Mouse (Mus musculus) left cerebral cortex, postnatal 14 days (tissue): ENCODE results near the gene Pi4kb. TPM values are rescaled to one million over a fixed set of nuclear protein-coding genes. Genes with fewer than 3 reads are reported as not detected.
"Not testable (repeated sequence)": the region's sequence is repeated elsewhere in the genome, so short reads cannot be mapped to it uniquely, and the experiment has no call there.

Experiments
- DNase-seq, 2 experiments: peaks; one replicate each; pipeline ENCODE4 v3.0.0; 2021 to 2022; ENCODE audit warnings: low spot score in 2 of 2, mixed read lengths in 1 of 2
- intact Hi-C: fragments of 180-260 bp; cut with DNase I; formaldehyde crosslinking; loops from one replicate; pipeline ENCODE4 v1.15.1; 2025
- total RNA-seq, 2 experiments: library from RNA; stranded (reverse); gene quantifications; 2 replicates each; pipeline ENCODE4 v1.2.3; 2021

The Pi4kb gene
- total RNA-seq, 2 experiments from 2014 or later: 49.8 to 52.0 TPM

DNA sequence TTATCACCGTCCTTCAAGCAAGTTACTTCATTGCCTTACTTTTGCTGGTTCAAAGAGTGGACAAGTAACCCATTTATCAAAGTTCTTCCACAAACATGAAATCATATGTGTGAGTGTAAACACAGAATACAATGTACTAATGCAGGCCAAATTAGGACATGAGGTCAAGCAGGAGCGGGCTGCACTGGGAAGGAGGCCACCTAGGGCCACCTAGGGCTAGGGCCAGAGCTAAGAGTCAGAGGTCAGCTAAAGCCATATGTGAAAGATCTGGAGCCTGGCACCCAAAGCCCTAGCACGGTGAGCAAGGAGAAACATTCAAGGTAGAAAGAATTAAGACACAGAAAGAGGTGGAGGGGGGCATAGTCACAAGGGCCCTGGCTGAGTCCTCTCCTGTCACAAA is 38.5 kb downstream of the Pi4kb start:
- DNase-seq: no peak
- intact Hi-C loops: no loop called here

DNA sequence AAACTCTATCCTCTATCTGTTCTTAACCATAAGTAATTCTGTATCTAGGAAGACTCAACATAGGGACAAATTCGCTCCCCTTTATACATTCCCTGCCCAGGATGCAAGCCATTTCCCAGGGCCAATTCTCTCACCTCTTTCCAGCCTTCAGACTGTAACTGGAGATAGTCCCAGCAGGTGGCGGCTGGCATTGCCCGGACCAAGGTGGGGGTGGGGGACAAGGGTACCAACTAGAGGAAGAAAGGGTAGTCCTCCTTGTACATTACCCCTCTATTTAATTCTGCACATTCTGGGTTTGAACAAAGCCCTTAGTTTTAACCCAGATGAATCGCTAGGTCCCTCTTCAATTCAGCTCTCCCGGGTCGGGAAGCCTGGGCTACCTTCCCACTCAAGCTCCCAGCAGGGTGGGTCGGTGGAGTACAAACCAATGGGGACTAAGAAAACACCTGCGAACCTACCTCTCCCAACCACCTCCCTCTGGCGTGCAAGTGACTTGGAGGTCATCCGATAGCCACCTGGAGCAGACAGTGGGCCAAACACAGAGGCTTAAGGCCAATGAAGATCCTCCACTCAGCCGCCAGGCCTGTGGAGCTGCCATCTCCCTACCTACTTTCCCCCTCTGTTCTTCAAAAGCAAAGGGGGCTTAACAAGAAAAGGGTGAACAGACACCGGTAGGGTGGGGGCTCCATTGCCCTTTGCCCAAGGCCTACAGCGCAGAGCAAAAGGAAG is 39.3 kb downstream of the Pi4kb start:
- intact Hi-C loops: no loop called here
- no peak for DNase-seq

DNA sequence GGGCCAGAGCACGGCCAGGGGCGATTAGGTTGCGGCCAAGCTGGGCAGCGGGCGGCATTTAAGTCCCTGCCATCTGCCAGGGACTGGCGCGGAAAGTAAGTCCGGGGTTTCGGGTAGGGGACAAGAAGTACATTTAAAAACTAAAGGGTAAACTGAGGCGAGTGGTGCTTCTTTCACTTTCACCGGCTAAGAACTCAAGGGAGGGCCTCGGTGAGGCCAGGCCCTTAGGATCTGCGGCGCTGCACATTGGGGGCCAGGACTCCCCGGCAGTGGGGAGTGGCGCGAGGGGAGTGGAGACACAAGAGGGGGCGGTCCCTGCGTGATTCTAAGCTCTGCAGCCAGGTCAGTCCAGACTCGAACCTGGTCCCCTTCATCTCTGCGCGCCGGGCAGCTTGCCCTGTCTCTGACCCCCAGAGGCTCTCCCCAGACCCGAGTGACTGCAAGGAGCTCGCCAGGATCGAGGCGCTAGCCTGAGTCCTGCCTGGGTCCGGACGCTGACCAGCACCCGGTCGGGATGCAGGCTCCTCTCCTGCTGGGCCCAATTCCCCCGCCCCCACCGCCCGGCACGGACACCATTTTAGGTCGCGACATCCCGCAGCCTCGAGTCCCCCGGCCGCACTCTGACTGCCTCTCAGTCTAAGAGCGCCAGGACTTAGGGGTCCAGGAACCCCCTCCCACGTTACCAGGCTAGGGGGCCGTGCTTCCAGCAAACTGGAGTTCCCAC is 40.1 kb downstream of the Pi4kb start:
- intact Hi-C loops: no loop called here

DNA sequence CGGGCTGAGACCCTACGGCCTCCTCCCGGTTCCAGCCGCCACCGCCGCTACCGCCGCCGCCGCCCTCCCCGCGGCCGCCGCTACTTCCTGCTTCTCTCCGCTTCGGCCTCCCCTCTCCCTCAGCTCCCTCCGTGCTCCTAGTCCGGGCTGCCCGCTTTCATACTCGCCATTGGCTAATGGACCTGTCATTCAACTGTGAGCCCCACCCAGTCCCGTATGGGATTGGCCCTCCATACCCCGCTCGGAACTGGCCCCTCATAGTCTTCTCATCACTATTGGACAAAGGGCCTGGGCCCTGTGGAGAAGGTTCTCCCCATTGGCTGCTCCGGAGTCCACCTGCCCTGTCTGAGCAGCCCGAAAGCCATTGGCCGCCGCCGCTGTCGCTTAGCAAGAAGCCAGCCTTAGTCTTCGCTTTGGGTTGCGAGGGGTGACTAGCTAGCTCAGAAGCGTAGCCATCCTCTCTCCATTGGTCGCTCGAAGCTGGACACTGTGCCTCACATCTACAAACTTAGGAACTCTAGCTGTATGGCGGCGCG is 40.9 kb downstream of the Pi4kb start, which contains the start of gene Zfp687:
Gene Zfp687 (minus strand): TSS at position 112 of the 536 bp plus-strand sequence.
- intact Hi-C loops: no loop called here
- DNase-seq: peak; percentile 100

More for the DNA sequence above, 40.1 kb downstream of the Pi4kb start:
- DNase-seq: peak in 1 of 2 experiments; percentile 30

DNA sequence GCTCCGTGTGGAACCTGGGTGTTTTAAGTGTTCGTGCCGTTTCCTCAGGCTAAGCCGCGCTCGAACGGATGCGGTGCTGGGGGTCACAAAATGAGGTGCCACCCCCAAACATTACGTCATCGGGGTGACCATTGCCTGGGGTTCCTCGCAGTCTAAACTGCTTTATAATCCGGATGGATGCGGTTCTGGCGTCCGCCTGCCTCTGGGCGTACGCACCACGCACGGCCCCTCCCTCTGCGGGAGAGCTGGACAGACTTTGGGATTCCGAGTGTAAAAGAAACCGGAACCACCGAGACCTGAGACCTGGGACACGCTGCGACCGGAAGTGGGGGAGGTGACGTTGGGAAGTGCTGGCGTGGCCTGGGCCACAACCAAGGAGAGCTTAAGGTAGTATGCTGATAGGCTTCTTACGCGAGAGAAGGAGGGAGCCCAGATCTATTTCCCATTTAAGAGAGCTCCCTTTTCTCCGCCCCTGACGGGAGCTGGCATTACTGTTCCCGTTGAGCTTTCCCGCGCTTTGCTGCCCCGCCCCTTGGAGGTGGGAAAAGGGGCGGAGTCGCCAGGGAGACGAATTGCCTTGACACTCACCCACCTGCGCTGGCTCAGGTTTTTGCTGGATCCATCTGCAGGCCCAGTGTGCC is 41.5 kb downstream of the Pi4kb start:
- intact Hi-C loops: no loop called here
- peak; percentile 91 to 96 for DNase-seq

DNA sequence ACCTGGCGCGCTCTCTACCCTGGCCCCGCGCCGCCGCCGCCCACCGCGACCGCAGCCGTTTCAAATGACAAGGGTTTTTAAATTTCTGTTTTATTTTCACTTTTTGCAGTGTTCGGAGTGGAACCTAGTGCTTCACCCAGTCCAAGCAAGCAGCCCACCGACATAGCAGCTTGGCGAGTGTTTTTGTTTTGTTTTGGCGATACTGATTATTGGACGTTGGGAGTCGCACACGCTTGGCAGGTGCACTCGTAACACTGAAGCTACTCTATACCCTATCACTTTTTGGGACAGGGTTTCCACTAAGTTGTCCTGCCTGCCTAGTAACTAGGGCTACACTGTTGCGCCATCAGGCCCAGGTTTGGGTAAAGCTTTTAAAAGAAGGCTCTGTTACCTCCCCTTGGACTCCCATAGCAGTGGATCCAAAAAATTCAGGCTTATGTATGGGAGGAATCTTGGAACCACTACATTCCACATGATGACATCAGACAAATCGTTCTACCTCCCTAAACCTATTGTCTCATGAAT is 42.1 kb downstream of the Pi4kb start:
- no peak for DNase-seq
- intact Hi-C loops: no loop called here

DNA sequence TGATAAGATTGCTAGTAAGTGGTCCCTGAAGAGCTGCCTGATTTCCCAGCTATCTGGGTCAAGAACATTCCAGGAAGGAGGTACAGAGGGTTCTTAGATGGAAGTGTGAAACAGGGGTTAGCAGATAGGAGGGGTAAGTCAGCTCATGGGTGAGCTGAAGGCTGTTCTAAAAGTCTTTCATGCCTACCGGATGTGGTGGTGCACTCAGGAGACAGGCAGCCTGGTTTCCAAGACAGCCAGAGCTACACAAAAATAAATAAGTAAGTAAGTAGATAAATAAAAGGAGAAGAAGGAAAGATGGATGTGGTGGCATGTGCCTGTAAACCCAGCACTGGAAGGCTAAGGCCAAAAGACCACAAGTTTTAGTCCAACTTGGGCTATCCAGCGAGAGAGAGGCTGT is 44.2 kb downstream of the Pi4kb start:
- no peak for DNase-seq
- intact Hi-C loops: no loop called here

DNA sequence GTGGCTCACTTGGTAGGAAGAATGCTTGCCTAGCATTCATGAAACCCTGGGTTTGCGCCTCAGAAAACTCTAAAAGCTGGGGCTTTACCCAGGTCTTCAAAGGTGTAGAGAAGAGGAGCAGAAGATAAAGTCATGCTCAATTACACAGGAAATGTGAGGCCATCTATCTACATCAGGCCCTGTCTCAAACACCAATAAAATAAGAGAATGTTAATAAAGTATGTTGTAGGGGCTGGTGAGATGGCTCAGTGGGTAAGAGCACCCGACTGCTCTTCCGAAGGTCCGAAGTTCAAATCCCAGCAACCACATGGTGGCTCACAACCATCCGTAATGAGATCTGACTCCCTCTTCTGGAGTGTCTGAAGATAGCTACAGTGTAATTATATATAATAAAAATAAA is 46.4 kb downstream of the Pi4kb start:
- intact Hi-C loops: not testable (repeated sequence)

DNA sequence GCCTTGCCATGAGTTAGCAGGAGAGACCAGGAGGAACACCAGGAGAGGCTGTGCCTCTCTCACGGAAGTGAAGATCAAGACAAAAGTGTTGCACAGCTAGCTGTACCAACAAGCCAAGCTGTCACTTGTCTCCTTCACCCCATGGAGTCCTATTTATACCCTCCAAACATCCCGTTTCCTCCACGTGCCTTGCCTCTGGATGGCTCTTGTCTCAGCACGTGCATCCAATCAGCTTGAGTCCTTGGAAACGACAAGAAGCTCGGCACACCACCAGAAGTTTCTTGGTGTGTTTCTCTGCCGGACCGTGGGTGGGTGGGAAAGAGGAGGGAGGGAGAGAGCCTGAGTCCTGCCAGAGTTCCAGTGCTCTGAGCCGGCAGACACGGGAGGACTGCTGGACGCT is 50.0 kb downstream of the Pi4kb start:
- intact Hi-C loops: no loop called here
- peak; percentile 32 to 87 for DNase-seq

More for the DNA sequence above, 46.4 kb downstream of the Pi4kb start:
- not testable (repeated sequence) for DNase-seq

DNA sequence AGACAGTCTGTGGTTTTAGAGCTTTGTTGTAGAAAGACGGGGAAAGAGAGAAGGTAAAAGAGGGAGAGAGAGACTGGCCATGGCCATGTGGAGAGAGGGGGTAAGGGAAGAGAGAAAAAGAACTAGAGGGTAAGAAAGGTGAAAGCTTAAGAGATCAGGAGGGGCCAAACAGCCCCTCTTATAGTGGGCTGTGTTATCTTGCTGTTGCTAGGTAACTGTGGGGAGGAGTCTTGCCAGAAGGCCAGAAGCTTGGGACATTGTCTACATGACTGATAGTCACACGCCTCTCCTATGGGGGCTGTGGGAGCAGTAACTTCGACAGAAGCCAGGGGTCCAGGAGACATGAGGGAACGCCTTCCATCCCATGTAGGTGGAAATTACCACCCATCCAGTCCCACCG is 50.7 kb downstream of the Pi4kb start:
- intact Hi-C loops: no loop called here
- DNase-seq: no peak

DNA sequence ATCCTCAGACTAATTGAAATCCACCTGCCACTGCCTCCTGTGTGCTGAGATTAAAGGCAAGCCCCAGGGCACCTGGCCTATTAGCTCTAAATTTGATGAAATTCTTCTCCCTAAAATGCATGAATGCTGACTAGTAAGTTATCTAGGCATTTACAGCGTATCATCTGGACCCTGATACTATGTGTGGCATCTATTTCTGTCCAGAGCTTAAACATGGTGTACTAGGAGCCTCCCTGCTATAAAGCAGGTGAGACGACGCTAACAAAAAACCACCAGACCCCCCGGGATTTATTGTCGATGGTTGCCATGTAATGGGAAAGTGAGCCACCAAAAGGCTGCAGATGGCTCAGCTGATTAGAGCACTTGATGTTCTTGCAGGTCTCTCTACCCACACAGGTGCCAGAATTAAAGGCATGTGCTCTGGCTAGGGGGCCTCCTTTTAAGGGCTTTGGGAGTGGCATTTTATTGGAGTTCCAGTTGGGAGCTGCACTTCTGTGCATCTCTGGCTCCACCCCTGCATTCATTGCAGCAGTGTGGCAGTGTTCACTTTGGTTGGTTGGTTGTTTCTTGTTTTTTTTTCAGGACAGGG is 52.6 kb downstream of the Pi4kb start:
- DNase-seq: peak in 1 of 2 experiments; percentile 52
- intact Hi-C loops: no loop called here

DNA sequence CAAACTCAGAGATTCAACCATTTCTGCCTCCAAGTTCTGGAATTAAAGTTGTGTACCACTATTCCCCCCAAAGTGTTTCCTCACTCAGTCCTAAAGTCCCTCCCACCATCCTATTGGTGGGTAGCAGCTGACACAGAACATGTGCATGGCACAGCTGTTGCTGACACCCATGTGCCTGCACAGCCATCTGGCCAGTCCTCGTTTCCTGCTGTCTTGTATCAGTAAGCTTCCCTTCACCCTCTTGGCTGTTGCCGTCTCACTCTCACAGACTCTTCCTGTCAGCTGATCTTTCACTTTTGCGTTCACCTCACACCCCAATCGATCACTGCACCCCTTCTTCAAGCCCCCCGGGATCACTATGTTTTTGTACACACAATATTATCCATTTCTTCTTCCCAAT is 53.2 kb downstream of the Pi4kb start:
- intact Hi-C loops: no loop called here
- peak; percentile 63 to 70 for DNase-seq

DNA sequence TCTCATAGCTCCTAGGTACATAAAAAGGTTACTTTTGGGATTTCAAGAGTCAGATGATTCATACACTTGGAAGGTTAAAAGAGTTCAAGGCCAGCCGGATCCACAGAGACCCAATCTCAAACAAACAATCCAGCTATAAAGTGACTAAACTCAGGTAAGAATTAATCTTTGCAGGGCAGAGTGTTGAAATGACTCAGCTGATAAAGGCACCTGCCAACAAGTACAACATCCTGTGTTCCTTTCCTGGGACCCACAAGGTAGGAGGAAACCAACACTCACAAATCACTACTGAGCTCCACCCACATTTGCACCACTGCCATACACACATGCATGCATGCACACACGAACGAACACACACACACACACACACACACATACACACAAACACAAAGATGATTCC is 54.1 kb downstream of the Pi4kb start:
- intact Hi-C loops: no loop called here
- no peak for DNase-seq

DNA sequence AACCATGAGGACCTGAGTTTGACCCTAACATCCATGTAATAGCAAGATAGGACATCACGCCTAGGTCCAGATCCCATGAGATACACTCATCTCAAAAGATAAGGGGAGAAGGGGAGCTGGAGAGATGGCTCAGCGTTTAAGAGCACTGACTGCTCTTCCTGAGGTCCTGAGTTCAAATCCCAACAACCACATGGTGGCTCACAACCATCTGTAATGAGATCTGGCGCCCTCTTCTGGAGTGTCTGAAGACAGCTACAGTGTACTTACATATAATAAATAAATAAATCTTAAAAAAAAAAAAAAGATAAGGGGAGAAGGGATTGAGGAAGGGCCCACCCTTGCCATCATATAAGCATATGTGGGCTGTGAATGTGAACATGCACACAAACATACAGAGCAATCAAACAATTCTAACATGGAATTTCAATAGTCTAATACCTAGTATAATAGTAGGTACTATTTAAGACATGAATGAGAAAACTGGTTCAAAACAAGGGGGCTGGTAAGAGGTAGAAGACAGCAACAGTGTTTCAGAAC is 54.8 kb downstream of the Pi4kb start:
- intact Hi-C loops, DNase-seq: not testable (repeated sequence)

DNA sequence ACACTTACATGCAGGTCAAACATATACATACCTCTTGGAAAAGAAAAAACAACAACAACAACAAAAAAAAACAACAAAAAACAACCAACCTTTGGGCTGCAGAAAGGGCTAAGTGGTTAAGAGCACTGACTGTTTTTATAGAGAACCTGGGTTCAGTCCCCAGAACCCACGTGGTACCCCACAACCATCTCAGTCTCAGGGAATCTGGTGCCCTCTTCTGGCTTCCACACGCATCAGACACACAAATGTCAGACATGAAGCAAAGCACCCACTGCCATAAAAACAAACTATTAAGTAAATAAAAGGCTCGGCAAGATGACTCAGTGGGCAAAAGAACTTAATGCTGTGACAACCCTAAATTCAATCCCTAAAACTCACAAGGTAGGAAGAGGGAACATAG is 55.4 kb downstream of the Pi4kb start:
- intact Hi-C loops: no loop called here
- DNase-seq: no peak

DNA sequence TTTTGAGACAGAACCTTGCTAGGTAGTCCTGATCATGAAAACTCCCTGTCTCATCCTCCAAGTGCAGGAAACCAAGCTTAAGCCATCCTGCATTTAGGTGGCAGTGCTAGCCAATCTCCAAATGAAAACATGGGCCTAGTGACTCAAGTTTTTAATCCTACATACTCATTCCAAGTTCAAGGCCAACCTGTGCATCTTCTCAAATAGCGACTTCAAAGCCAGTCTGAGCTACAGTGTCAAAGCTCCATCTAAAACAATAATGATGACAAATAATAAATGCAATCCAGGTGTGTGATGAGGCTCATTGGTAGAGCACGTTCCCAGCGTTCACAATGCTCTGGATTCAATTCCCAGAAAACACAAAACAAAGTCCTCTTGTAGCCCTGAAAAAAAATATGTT is 67.1 kb downstream of the Pi4kb start:
- intact Hi-C loops: no loop called here
- no peak for DNase-seq

DNA sequence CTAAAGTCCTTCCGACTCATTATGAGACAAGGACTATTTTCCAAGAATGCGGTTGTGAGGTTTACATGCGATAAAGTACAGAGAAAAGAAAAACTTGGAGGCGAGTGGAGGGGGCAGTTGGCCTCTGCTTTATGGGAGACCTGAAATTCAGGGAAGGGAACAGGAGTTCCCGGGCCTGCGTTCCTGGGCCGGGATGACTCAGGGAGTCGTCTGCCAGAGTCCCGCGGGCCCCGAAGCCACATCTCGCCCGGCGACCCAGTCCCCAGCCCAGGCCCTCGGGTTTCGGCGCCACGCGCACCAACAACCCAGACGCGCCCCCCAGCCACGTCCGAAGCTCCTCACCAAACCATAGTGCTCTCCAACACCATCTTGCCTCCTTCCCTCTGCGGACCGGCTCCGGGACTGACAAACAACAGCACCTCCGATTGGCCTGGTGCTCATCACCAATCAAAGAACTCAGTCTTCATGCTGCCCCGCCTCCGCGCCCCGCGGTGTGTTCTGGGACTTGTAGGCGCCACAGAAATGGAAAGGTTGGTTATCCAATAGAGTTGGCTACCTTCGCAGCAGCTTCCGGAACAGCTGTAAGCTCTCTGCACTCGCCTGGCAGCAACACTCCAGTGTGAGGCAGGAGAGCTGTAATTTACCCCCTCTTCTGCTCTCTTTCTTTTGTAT is 67.8 kb downstream of the Pi4kb start, which contains the start of gene Psmd4:
Gene Psmd4 (minus strand): TSS at position 449 of the 672 bp plus-strand sequence.
- peak; percentile 98 to 99 for DNase-seq
- intact Hi-C loops: no loop called here

DNA sequence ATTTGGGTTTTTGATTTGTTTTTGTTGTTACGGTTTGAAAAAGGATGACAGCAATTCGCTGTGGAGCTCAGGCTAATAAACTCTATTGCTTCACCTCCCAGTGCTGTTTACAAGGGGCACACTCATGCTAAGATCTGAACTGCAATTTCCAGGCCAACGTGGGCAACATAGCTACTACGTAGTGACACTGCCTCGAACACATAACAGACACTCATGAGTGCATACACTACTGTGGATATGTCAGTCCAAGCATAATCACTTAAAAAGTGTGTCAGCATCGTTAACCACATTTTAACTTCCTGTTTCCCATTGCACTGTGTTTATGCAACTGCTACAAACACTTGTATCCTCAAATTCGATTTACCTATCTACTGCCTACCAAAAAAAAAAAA is 68.3 kb downstream of the Pi4kb start:
- intact Hi-C loops: no loop called here
- DNase-seq: no peak

DNA sequence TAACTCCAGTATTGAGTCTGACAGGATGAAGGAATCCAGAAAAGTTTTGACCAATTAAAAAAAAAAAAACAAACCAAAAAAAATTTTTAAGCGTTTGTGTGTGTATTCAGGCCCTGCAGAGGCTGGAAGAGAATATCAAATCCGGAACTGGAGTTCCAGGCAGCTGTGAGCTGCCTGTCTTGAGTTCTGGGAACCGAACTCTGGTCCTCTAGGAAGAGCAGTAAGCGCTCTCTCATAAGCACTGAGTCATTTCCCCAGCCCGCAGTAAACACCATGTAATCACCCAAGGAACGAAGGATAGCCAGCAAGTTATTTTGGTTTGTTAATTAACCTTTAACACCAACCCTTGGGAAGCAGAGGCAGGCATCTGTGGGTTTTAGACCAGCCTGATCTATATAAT is 68.7 kb downstream of the Pi4kb start:
- no peak for DNase-seq
- intact Hi-C loops: no loop called here
